Mouse (Mus musculus): Measurements from ENCODE around the gene Trpm5.

Gene Trpm5

GRCm38 (mm10) chr7:143094592-143095553 lies at the start of gene Trpm5:
Trpm5 (minus strand) TSS chr7:143094642.
- no peak for DNase-seq

- DNase-seq, result no peak
These were observed 48.2 kb upstream of the Trpm5 start for GRCm38 (mm10) chr7:143142680-143143079.

GRCm38 (mm10) chr7:143139932-143140331 lies 45.5 kb upstream of the Trpm5 start:
- DNase-seq, result no peak

- DNase-seq, result no peak
These were observed 44.3 kb upstream of the Trpm5 start for GRCm38 (mm10) chr7:143138789-143139188.

GRCm38 (mm10) chr7:143136561-143136960 lies 42.1 kb upstream of the Trpm5 start:
- DNase-seq, result no peak

- no peak for DNase-seq
These were observed 41.7 kb upstream of the Trpm5 start for GRCm38 (mm10) chr7:143136125-143136524.

- DNase-seq, result no peak
These were observed 38.4 kb upstream of the Trpm5 start for GRCm38 (mm10) chr7:143132815-143133214.

GRCm38 (mm10) chr7:143124902-143125301 lies 30.5 kb upstream of the Trpm5 start:
- DNase-seq, result no peak

- DNase-seq, result no peak
These were observed 29.6 kb upstream of the Trpm5 start for GRCm38 (mm10) chr7:143123876-143124669.

- no peak for DNase-seq
These were observed 27.7 kb upstream of the Trpm5 start for GRCm38 (mm10) chr7:143122191-143122590.

GRCm38 (mm10) chr7:143119826-143120225 lies 25.4 kb upstream of the Trpm5 start:
- DNase-seq, result no peak

GRCm38 (mm10) chr7:143119407-143119806 lies 25.0 kb upstream of the Trpm5 start:
- DNase-seq, result no peak

- DNase-seq, result no peak
These were observed 22.1 kb upstream of the Trpm5 start for GRCm38 (mm10) chr7:143116521-143116920.

GRCm38 (mm10) chr7:143114773-143115172 lies 20.3 kb upstream of the Trpm5 start:
- no peak for DNase-seq

GRCm38 (mm10) chr7:143112395-143112794 lies 18.0 kb upstream of the Trpm5 start:
- DNase-seq, result no peak

GRCm38 (mm10) chr7:143111719-143112118 lies 17.3 kb upstream of the Trpm5 start:
- DNase-seq, result no peak

- no peak for DNase-seq
These were observed 16.4 kb upstream of the Trpm5 start for GRCm38 (mm10) chr7:143110803-143111202.

- DNase-seq, result no peak
These were observed 15.3 kb upstream of the Trpm5 start for GRCm38 (mm10) chr7:143109696-143110095.

- no peak for DNase-seq
These were observed 14.7 kb upstream of the Trpm5 start for GRCm38 (mm10) chr7:143108996-143109660.

- no peak for DNase-seq
These were observed 13.8 kb upstream of the Trpm5 start for GRCm38 (mm10) chr7:143108200-143108599.

GRCm38 (mm10) chr7:143106672-143107465 lies 12.4 kb upstream of the Trpm5 start:
- DNase-seq, result peak; percentile 15 to 17

- no peak for DNase-seq
These were observed 11.6 kb upstream of the Trpm5 start, which contains the start of gene Kcnq1 for GRCm38 (mm10) chr7:143106062-143106461. Kcnq1 (plus strand) TSS chr7:143106362.

Data from thymus, adult 18-20 months (tissue).